Mouse (Mus musculus) urinary bladder, postnatal 14 days (tissue): ENCODE measurements at regions not wholly inside any gene's neighbourhood (a gene's known extent, or its start where the extent isn't known, plus 50 kb on each side); places are given as distances from the start of the nearest gene placed in this dataset.
"Not testable (repeated sequence)": the region's sequence is repeated elsewhere in the genome, so short reads cannot be mapped to it uniquely, and the experiment has no call there.

Experiments
- DNase-seq: peaks from one replicate; pipeline ENCODE4 v3.0.0; 2021; ENCODE audit warnings: low spot score

DNA sequence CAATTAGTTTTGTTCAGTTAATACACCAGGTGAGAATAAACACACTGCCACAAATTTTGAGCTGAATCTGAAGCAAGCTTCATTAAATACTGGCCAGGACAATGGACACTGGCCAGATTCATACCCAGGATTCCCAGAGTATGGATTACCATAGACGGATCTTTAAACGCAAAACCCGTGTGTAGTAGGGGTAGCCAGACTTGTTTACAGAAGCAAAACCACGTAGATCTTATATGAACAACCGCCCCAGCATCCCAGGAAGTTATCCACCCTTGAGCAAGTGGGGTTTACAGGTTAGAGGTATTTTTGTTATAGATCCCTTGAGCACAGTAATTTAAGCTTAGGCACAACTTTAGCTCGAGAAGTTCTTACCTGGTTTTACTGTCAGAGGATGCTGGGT is 71.1 kb upstream of the Ezr start:
- DNase-seq, result no peak

GRCm38 (mm10) chr17:6852177-6852947 is 69.8 kb upstream of the Ezr start:
- DNase-seq, result peak; percentile 49

GRCm38 (mm10) chr17:6850513-6850912 is 67.9 kb upstream of the Ezr start:
- DNase-seq, result no peak

DNA sequence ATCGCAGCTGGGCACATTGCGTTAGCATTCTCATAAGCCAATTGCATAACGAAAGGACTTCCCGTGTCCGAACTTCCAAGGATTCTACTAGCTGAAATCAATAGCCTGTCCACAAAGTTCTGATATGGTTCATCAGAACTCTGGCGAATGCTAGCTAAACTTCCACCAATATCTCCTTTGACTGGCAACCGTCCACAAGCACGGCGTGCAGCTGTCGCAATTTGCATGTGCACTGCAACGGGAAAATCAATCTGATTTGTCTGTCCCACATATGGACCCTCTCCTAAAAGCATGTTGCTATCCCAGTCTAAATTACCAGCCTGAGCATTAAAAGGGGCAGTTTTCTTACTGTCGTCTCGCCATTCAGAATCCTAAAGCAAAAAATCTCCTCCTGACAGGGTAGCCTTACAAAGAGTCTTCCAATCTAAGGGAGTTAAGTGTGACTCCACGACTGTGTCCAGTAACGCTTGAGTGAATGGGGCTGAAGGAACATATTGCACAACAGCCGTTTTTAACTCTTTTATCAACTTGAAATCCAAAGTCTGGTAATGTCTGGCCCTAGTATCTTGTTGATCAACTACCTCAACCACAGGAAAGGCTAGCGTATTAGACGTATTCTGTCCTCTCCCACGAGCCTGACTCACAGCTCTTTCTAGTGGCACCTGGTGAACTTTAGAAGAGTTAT is 59.3 kb upstream of the Ezr start:
- not testable (repeated sequence) for DNase-seq

- DNase-seq, result peak; percentile 72
These were observed 52.8 kb upstream of the Ezr start for GRCm38 (mm10) chr17:6835333-6835916.
